Mouse (Mus musculus) testis, adult 2 months (tissue): ENCODE measurements around the gene Sufu.

Source experiments
- CTCF ChIP-seq: fragments of 200-500 bp; IDR thresholded peaks from 2 replicates; pipeline ENCODE4 v1.5.1; 2012; ENCODE audit warnings: low read depth, mild to moderate bottlenecking, inconsistent platforms, low read length, moderate library complexity; ENCODE audit not compliant: control insufficient read depth, insufficient read depth, insufficient replicate concordance
- POLR2A ChIP-seq: fragments of 200-500 bp; IDR thresholded peaks from 2 replicates; pipeline ENCODE4 v1.6.1; 2012; ENCODE audit warnings: low read depth, mild to moderate bottlenecking, inconsistent platforms, low read length, moderate library complexity; ENCODE audit not compliant: control insufficient read depth

GRCm38 (mm10) chr19:46484518-46484917 is 87.8 kb downstream of the Sufu start:
- TF ChIP-seq POLR2A (no peak), CTCF (no peak)
